Mouse (Mus musculus) bone marrow macrophage, adult 2 months (primary cell): ENCODE data around the gene Hnrnph3. TPM values are rescaled to one million over a fixed set of nuclear protein-coding genes. Genes with fewer than 3 reads are reported as not detected.

Experiments used
- H3K27ac ChIP-seq: 2 replicates; pipeline ENCODE4 v1.5.1; 2012; ENCODE audit warnings: low read depth, low read length; ENCODE audit not compliant: insufficient read depth
- H3K4me1 ChIP-seq: 2 replicates; pipeline ENCODE4 v1.6.1; 2012; ENCODE audit warnings: low read length; ENCODE audit not compliant: control insufficient read depth, insufficient read depth
- H3K4me3 ChIP-seq: 2 replicates; pipeline ENCODE4 v1.5.1; 2012; ENCODE audit warnings: mild to moderate bottlenecking, low read length, moderate library complexity; ENCODE audit not compliant: insufficient read depth
- CTCF ChIP-seq: IDR thresholded peaks from 2 replicates; pipeline ENCODE4 v1.5.1; 2012; ENCODE audit warnings: low read depth, mild to moderate bottlenecking, low read length, moderate library complexity
- POLR2A ChIP-seq: IDR thresholded peaks from 2 replicates; pipeline ENCODE4 v1.6.1; 2012; ENCODE audit warnings: mild to moderate bottlenecking, low read depth, low read length, borderline replicate concordance
- polyA plus RNA-seq: library from polyadenylated mRNA; stranded (reverse); fragments of >200 nt; gene quantifications from 2 replicates; pipeline ENCODE4 v1.2.4, GENCODE M21; 2012; ENCODE audit not compliant: missing spikeins, insufficient read depth, insufficient read length

Gene Hnrnph3
- polyA plus RNA-seq, 1 experiment, result 44.2 TPM

- peak overlapping the region; percentile 86 for H3K4me3 ChIP-seq
These were observed 2.3 kb downstream of the Hnrnph3 start for GRCm38 (mm10) chr10:63021702-63022101.

GRCm38 (mm10) chr10:63019304-63019703 is 4.7 kb downstream of the Hnrnph3 start:
- no peak overlapping the region for H3K4me3 ChIP-seq
- no peak for TF ChIP-seq POLR2A
- no peak for TF ChIP-seq CTCF
- H3K4me1 ChIP-seq, result peaks cover 8% of the 10 kb centered on the region
- no peak overlapping the region for H3K27ac ChIP-seq

More at GRCm38 (mm10) chr10:63021702-63022101, 2.3 kb downstream of the Hnrnph3 start:
- peaks cover 13% of the 10 kb centered on the region for H3K4me1 ChIP-seq
- no peak overlapping the region for H3K27ac ChIP-seq
- TF ChIP-seq CTCF (no peak), POLR2A (no peak)

GRCm38 (mm10) chr10:63014168-63014567 is 9.8 kb downstream of the Hnrnph3 start:
- H3K27ac ChIP-seq, result no peak overlapping the region
- H3K4me3 ChIP-seq, result no peak overlapping the region
- H3K4me1 ChIP-seq, result peaks cover 10% of the 10 kb centered on the region
- TF ChIP-seq POLR2A, result no peak
- TF ChIP-seq CTCF, result no peak

GRCm38 (mm10) chr10:63013476-63013875 is 10.5 kb downstream of the Hnrnph3 start:
- no peak overlapping the region for H3K27ac ChIP-seq
- H3K4me1 ChIP-seq, result peaks cover 10% of the 10 kb centered on the region
- no peak for TF ChIP-seq POLR2A
- no peak for TF ChIP-seq CTCF
- no peak overlapping the region for H3K4me3 ChIP-seq

- TF ChIP-seq POLR2A (no peak), CTCF (no peak)
- H3K4me3 ChIP-seq, result no peak overlapping the region
- H3K4me1 ChIP-seq, result peaks cover 10% of the 10 kb centered on the region
- H3K27ac ChIP-seq, result no peak overlapping the region
These were observed 12.5 kb downstream of the Hnrnph3 start for GRCm38 (mm10) chr10:63011556-63011955.

GRCm38 (mm10) chr10:63010268-63010667 is 13.7 kb downstream of the Hnrnph3 start:
- TF ChIP-seq POLR2A, result no peak
- no peak for TF ChIP-seq CTCF

GRCm38 (mm10) chr10:63008193-63008592 is 15.8 kb downstream of the Hnrnph3 start:
- no peak overlapping the region for H3K27ac ChIP-seq
- H3K4me3 ChIP-seq, result no peak overlapping the region
- H3K4me1 ChIP-seq, result peaks cover 10% of the 10 kb centered on the region
- TF ChIP-seq CTCF (no peak), POLR2A (no peak)

More at GRCm38 (mm10) chr10:63010268-63010667, 13.7 kb downstream of the Hnrnph3 start:
- Histone ChIP-seq H3K4me1 (peaks cover 10% of the 10 kb centered on the region), H3K27ac (peak overlapping the region; percentile 32; the same call in 1 of the 2 replicates), H3K4me3 (no peak overlapping the region)

- H3K4me1 ChIP-seq, result peaks cover 3% of the 10 kb centered on the region
- no peak for TF ChIP-seq CTCF
- TF ChIP-seq POLR2A, result no peak
- no peak overlapping the region for H3K27ac ChIP-seq
- H3K4me3 ChIP-seq, result no peak overlapping the region
These were observed 19.5 kb downstream of the Hnrnph3 start for GRCm38 (mm10) chr10:63004556-63004955.

- no peak overlapping the region for H3K27ac ChIP-seq
- TF ChIP-seq CTCF (no peak), POLR2A (no peak)
- H3K4me1 ChIP-seq, result no peaks in the 10 kb centered on the region
- H3K4me3 ChIP-seq, result no peak overlapping the region
These were observed 20.8 kb downstream of the Hnrnph3 start for GRCm38 (mm10) chr10:63003252-63003651.

- TF ChIP-seq POLR2A (no peak), CTCF (no peak)
- no peaks in the 10 kb centered on the region for H3K4me1 ChIP-seq
- no peak overlapping the region for H3K27ac ChIP-seq
- no peak overlapping the region for H3K4me3 ChIP-seq
These were observed 23.4 kb downstream of the Hnrnph3 start for GRCm38 (mm10) chr10:63000584-63000983.

GRCm38 (mm10) chr10:62993991-62994390 is 30.0 kb downstream of the Hnrnph3 start:
- no peak overlapping the region for H3K27ac ChIP-seq
- H3K4me1 ChIP-seq, result no peaks in the 10 kb centered on the region
- TF ChIP-seq CTCF (no peak), POLR2A (no peak)
- H3K4me3 ChIP-seq, result no peak overlapping the region

GRCm38 (mm10) chr10:62990636-62991035 is 33.4 kb downstream of the Hnrnph3 start:
- no peak overlapping the region for H3K27ac ChIP-seq
- H3K4me1 ChIP-seq, result no peaks in the 10 kb centered on the region
- no peak for TF ChIP-seq CTCF
- TF ChIP-seq POLR2A, result no peak

More at GRCm38 (mm10) chr10:62990636-62991035, 33.4 kb downstream of the Hnrnph3 start:
- no peak overlapping the region for H3K4me3 ChIP-seq
